Mouse (Mus musculus) testis, postnatal 14 days (tissue): ENCODE results near the gene Nme7.

ENCODE experiments used
- DNase-seq: peaks from one replicate; pipeline ENCODE4 v3.0.0; 2021; ENCODE audit warnings: low spot score

The Nme7 gene

DNA sequence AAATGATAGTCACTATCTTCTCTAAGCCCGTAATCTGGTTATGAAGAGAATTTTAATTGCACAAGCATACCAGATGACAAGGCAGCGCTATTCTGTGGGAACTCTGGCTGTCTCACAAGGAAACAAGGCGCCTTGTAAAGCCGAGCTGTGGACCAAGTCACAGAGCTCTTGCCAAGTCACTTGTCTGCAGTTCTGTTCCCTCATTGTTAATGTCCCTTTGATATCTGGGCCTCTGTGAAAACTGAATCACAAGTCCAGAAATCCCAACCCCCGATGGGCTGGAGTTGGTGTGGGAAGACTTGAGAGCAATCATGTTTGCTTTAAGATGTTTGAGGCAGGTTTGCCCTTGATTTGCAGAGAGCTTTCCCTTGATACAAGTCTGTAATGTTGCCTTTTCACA, 16.8 kb downstream of the Nme7 start:
- DNase-seq = no peak

DNA sequence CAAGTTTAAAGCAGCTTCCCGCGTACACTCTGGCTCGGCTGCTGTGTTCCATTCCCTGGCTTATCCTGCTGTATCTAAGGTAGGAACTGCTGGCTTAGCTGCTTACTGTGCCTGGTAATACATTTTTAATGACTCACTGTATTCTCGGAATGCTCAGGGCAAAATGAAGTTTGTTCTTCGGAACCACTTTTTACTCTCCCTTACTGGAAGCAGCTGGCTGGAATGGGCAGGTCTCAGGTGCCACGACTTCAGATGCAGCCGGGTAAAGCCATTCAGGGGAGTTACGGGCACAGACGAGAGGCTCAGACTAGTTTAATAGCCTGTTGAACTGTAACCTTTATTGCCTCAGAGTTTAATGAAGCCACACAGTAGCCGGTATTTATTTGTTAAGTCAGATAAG, 17.5 kb downstream of the Nme7 start:
- DNase-seq = no peak

DNA sequence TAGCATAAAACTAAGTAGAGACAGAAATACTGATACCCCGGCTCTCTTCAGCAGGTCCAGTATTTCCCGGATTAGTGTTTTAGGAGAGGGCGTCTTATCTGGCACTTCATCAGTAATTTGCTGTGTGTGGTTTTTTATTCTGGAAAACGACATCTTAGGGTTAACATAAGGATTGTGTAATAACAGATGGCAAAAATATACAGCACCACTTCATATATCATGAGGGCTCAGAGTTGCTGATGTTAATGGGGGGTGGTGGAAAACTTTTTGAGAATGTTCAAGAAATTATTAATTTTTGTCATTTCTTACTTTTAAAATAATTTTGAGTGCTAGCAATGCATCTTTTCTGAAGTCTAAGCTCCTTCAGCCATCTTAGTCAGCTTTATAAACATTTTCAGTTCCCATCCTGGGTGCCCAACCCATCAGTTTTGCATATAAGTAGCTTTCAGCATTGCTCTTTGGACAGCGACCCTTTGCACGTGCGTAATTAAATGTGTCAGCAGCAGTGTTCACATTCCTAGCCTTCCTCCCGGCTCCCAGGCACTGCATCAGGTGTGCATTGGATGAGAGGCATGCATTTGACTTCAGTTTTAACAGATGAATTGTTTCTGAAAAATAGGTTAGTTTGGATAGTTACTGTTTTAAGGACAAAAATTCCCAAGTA, 19.2 kb downstream of the Nme7 start:
- DNase-seq = no peak

DNA sequence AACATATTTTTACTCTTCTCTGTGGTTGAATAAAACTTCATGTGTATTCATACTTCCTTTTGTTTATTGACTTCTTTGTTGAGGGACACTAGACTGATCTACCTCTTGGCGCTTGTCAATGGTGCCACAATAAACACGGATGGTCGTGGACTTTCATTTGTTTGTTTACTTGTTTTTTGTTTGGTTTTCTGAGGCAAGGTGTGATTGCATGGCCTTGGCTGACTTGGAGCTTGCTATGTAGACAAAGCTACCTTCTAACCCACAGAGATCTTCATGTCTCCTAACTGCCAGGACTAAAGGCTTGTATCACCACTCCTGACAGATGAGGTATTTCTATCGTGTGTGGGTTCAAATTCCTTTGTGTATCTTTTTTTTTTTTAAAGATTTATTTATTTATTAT, 20.3 kb downstream of the Nme7 start:
- no peak for DNase-seq

DNA sequence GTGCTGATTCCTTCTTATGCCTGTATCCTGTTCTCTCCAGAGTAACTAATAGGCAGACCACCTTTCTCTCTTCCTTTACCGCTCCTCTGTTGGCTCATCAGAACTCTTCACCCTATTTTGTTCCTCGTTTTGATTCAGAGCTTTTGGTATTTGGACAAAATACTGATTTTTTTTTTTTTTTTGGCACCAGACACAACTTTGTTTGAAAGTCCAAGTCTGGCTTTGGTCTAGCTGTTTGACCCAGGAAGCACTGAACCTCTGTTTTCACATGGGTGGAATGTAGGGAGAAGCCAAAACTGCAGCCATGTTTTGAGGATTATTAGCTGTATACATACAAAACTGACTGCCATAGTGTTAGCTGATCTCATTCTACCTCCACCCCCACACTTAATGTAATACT, 21.0 kb downstream of the Nme7 start:
- no peak for DNase-seq

DNA sequence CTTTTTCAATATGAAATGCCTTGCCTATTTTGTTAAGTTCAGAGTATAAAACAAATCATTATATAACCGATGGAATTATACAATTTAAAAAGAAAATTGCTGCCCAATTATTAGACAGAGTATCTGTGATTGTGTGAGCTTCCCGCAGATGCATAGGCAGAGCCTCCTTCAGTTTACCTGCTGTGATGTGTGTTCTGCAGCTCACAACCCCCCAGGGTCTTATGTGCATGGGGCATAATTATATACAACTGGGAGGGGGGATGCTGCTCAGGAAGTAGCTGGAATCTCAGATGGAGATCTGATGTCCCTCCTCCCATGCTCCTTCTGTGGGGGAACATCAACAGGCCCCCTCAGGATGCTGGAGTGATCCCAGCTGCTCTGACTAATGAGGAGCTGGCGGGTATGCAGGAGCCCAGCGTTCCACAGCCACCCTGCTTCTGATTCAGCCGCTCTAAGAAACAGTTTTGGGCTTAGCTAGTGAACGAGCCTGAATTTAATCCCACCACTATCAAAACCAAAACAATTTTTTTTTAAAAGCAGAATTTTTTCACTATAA, 22.8 kb downstream of the Nme7 start:
- DNase-seq = no peak

DNA sequence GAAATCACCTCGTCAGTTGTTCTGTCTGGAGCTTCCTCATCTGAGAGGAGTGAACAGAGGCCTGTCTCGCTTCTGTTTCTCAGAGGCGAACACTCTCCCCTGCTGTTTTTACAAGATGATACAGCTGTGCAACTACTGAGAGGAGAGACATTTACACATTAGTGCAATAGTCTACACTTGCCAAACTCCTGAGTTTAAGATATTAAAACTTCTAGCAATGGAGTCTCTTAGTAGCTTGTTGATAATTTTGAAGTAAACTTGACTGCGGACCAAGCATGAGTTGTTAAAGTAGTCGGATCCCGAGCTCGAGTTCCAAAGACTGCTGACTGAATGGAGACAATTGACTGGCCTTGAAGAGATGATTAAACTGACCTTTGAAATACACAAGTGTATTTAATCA, 23.8 kb downstream of the Nme7 start:
- no peak for DNase-seq

DNA sequence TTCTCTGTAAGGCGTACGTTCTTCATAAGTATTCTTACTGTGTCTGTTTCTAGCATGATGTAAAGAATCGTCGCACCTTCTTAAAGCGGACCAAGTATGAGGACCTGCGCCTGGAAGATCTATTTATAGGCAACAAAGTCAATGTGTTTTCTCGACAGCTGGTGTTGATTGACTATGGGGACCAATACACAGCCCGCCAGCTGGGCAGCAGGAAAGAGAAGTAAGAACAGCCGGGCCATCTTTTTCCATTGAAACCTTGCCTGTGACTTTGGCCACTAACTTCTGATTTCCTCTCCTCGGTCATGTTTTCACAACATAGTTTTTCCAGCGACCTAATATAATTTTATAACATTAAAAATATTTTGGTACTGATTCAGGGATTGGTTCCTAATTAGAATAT, 28.6 kb downstream of the Nme7 start:
- DNase-seq = no peak

DNA sequence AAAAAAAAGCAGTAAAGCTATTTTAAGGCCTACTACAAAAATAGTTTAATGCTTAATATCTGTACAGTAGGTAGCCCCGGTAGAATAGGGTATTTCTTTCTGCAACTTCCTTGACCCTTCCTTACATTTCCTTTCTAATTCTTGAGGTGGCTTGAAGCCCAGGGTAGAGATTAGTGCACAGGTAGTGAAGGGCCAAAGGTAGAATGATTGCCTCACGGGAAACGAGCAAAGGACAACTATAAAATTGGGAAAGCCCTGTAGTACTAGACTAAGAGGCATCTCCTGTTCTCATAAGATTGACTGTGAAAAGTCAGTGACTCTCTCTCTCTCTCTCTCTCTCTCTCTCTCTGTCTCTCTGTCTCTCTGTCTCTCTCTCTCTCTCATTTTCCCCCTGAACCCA, 31.5 kb downstream of the Nme7 start:
- no peak for DNase-seq

DNA sequence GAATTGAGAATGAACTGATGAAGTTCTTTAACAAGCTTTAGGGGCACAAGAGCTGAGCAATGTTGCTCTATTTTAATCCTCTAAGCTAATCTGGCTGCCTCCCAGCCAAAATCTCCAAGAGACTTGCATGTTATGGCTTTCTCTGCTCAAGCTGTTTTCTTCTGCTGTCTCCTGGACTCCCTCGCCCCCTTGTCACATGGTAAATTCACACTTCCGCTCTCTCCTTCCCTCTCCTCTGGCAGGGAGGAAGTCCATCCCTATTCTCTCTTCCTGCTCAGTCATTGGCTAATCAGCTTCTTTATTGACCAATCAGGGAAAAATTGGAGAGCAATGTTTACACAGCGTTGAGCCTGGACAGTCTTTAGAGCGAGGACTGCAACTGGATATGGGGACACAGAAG, 31.9 kb downstream of the Nme7 start:
- DNase-seq = no peak

DNA sequence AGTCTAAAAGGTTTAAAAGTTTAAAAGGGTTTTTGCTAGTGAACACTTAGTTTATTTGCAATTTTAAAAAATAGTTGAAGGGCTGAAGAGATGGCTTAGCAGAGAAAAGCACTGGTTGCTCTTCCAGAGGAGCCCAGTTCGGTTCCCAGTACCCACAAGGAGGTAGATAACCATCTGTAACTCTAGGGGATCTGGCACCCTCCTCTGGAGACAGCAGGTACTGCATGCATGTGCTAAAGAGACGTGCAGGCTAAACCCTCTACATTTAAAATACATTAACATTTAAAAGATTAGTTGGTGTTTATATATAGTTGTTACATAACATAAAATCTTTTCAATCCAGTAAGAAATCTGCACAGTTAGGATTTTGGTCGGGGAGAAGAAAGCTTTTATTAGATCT, 38.2 kb downstream of the Nme7 start:
- DNase-seq = peak; percentile 45

DNA sequence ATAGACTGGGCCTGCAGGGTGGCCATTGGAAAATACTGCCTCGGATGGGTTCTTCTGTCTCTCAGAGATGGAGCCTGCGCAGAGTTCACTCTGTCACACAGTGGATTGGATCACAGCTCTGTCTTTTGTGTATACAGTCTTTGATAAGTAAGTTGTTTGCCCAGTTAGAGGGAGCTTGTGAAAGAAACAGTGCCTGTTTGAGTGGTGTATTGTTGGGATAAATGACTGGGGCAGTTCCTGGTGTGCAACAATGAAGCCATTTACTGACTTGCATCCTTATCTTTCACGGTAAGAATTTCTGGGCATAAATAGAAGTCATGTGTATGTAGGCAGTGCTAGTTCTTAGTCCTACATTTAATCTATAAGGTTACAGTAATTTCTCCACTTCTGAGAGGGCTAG, 49.5 kb downstream of the Nme7 start:
- peak; percentile 26 for DNase-seq

DNA sequence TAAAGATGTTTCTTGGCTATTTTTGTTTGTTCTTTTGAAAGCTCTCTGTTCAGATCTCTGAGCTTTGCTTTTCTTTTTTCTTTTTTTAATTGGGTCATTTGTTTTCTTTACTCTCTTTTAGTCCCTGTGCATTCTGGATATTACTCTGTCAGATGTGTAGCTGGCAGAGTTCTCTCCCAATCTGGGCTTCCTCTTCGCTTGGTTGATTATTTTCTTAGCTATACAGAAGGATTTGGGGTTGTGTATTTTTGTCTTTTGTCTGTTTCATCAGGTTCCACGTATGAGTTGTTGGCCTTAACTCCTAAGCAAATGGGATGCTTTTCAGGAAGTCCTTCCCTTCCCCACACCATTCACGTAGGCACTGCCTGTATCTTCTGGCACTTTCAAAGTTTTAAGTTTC, 54.1 kb downstream of the Nme7 start:
- no peak for DNase-seq

DNA sequence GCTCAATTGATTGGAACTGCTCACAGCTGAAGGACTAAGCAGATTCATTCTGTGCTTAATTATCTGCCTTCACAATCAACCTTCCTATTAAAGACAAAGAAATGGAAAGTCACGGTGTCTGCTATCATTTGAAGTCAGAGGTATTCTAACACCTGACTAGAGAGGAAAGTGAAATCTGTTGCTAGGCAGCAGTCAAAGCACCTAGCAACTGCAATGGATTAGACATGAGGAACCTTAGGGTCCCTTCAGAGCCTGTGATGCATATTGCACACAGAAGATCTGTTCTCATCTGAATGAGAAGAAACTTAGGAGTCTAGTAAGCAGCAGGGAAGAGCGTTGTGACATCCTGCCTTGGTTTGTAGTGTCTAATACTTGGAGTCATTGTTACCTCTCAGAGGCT, 58.1 kb downstream of the Nme7 start:
- DNase-seq = no peak

DNA sequence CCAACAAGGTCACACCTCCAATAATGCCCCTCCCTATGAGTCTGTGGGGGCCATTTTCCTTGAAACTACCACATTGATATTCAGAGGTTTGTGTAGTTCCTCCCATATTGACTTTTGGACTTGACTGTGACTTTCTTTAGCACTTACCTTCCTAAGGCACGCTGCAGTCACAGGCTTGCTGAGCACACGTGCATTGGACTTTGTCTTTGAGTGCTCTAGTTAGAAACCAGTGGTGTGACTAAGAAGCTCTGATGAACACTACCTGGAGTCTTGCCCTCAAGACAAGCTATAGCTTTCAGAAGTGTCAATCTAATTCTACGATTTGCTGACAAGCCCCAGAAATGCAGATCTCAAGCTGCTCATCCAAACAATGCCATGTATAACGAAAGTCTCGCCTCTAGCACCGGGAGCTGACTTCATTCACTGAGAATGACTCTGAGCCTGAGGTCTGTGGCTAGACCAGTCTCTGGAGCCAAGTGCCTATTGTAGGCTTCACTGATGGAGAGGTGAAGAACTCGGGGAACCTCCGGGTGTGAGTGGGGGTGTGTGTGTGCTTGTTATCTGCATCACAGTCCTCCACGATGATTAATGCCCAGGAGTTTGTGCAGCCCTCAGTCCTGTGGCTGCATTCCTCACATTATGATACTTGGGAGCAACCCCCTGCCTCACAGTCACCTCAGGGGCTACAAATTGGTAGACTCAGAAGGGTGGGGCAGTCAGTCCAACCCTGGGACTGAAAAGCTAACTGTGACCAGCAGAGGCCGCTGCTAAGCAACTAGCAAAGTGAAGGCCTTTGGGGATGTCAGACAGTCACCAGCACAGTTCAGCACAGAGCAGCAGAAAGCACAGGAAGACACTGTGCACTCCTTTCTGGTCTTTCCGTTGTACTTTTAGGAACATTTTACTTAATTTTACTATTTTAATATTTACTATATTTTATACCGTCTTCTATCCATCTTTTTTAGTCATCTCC, 62.5 kb downstream of the Nme7 start:
- DNase-seq = peak; percentile 29

DNA sequence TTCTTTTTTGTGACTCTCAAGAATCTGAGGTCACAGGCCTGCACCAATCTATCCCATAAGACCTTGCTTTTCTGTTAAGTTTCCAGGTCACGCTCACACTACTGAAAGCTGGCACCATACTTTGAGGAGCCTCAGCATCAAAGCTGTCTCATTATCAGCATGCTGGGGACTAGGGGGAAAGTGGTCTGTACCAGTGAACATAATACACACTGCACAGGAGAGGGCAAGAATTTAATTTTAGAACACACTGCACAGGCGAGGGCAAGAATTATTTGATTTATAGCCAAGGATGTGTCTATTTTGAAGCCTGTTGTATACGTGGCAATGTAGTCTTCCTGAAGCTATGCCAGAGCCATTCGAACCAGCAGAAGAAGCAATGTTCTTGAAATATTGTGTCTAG, 64.2 kb downstream of the Nme7 start:
- DNase-seq = no peak

DNA sequence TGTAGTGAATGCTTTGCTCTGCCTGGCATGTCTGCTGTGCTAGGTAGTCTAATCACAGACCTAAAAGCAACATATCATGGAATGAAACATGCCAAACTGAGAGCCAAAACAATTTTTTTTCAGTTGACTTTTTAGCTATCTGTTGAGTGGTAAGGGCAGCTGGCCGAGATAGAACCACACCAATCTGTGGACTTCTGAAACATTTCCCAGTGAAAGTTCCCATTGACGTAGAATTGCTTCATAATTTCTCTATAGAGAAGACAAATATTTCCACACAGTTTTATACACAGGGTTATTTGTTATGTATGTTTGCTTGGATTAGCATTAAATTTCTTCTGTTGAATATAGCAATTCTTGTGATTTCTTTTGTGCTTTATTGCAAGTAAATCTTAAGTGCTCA, 65.9 kb downstream of the Nme7 start:
- no peak for DNase-seq

DNA sequence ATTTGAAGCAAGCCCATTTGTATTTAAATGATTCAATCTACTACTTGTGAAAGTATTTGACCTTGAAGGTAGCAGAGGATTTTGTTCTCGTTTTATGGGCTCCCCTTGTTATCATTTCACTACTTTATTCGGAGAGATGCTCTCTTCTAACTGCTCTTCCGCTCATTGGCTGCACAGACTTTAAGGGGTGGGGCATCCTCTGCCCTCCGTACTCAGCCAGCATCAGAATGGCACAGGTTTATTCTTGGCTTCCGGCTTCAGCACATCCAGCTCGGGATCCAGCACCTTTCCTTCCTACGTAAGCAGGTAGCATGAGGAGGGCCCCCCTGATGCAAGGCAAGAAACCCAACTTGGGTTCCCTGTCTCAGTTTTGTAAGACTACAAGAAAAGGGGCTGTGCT, 69.1 kb downstream of the Nme7 start:
- DNase-seq = no peak

DNA sequence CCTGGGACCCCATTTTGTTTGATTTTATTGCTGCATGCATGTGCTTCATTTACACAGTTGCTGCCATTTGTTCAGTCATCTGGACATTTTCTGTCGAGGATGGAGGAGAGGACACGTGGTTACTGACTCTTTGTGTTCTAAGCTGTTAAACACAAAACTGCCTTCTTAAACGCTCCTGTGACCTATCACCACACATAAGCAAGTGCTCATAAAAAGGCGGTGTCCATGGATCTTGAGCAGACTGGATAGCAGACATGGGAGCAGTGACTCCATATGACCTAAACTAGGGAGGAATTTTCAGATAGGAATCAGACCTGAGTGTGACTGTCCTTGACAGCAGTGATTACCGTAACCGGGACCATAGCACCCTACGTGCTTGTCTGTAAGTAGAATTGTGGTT, 70.1 kb downstream of the Nme7 start:
- DNase-seq = no peak

DNA sequence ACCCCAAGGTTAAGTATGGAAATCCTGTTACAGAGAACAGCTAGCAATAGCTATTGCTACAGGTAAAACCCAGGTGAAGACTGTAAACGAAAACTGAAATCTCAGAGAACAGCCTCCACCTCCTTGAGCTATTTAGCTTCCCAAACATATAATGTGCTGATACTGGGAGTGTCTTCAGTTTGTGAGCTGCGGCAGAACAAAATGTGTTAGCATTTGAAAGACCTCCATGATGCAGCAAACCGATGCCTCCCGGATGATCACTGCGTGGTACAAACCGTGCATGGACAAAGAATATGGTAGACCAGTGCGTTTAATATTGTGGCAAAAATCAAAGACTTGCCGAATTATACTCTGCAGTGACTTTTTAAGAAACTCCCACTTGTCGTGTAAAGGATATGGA, 71.7 kb downstream of the Nme7 start:
- no peak for DNase-seq

DNA sequence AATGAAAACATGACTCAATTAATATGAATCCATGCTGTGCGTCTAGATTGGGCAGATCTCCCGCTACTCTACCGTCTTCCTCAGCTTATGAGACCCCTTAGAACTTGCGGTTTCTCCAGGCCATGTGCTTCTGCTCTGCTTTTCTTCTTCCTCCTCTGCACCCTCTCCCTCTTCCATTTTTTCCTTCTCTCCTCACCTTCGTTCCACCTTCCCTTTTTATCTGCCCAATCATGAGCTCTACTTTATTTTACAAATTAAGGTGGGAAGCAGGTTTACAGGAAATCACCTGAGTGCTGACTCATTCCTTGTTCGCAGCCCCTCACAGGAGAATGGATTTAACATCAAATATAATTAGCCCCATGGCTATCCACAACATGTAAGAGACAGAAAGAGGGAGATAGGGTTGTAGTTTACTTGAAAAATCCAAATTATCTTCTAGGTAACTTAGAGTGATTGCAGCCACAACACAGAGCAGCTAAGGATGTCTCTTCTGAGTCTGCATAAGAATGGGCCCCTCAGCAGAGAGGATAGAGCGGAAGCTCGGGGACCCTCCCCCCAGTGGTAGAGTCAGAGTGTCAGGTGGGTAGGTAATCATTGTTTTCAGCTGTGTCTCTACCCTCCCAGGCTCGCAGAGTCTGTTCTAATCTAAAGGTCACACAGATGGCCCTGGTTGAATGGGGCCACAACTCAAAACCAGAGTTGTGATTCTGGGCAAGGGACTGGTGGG, 73.0 kb downstream of the Nme7 start:
- DNase-seq = no peak

DNA sequence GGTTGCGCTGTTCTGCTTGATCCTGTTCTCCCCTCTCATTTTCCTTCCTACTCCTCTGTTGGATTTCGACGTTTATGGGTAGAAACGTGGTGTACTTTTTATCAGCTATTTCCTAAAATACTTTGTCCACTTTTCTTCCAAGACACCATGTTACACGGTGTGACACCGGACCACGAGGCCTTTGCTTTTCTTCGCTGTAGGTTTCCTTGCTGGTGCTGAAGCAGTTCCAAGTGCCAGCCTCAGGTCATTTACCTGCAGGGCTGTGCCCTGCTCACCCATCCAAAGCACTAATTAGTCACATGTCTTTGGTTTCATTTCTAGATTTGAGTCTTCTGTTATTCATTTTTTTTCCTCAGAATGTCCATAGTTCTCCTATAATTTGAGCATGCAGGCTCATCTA, 79.7 kb downstream of the Nme7 start:
- no peak for DNase-seq

DNA sequence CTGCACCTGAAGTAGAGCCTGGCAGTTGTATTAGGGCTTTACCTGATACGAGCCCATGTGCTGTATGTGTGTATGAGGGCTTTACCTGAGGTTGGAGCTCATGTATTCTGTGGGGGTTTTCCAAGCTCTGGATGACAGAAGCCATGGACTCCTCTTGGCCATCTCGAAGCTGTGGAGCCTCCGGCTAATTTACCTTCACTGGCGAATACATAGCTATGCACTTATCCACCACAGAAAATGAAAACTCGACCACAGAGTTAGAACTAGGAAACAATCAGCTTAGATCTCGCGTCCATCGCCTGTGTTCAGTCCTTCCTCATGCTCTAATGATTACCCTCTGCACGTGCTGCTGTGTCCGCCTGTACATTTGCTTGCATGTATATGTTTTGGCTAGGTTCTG, 80.4 kb downstream of the Nme7 start:
- DNase-seq = no peak
